Mouse (Mus musculus) embryonic facial prominence, embryonic 11.5 days (tissue): ENCODE measurements around the gene Tcap. TPM values are rescaled to one million over a fixed set of nuclear protein-coding genes. Genes with fewer than 3 reads are reported as not detected.
A peak's percentile ranks its signal among the peaks of the same experiment; 100 is the strongest.
"Not testable (repeated sequence)": the region's sequence is repeated elsewhere in the genome, so short reads cannot be mapped to it uniquely, and the experiment has no call there.

Experiments
- ATAC-seq: fragments of 200-750 bp; cut with Nextera tagmentation; replicated peaks from 2 replicates; pipeline ENCODE4 v1.8.0; 2017; ENCODE audit warnings: low read depth; ENCODE audit not compliant: insufficient number of reproducible peaks, low FRiP score, low TSS enrichment
- DNase-seq: peaks from one replicate; pipeline ENCODE4 v3.0.0-alpha.2; 2015; ENCODE audit warnings: low spot score
- H3K27ac ChIP-seq: fragments of 300-500 bp; sonication (generic); replicated peaks from 2 replicates; pipeline ENCODE4 v1.5.1; 2014; ENCODE audit warnings: mild to moderate bottlenecking, low read depth, low read length, control low read depth
- H3K27me3 ChIP-seq: fragments of 300-500 bp; sonication (generic); 2 replicates; pipeline ENCODE4 v1.6.1; 2014; ENCODE audit warnings: mild to moderate bottlenecking, low read length, moderate library complexity, mixed read lengths; ENCODE audit not compliant: control insufficient read depth, insufficient read depth
- H3K36me3 ChIP-seq: fragments of 300-500 bp; sonication (generic); replicated peaks from 2 replicates; pipeline ENCODE4 v1.6.1; 2014; ENCODE audit warnings: low read depth, mild to moderate bottlenecking, low read length, moderate library complexity, mixed read lengths; ENCODE audit not compliant: control insufficient read depth, insufficient read depth
- H3K4me1 ChIP-seq: fragments of 300-500 bp; sonication (generic); 2 replicates; pipeline ENCODE4 v1.6.1; 2014; ENCODE audit warnings: low read length, mixed read lengths; ENCODE audit not compliant: control insufficient read depth, insufficient read depth
- H3K4me2 ChIP-seq: fragments of 300-500 bp; sonication (generic); 2 replicates; pipeline ENCODE4 v1.6.1; 2014; ENCODE audit warnings: low read depth, mild to moderate bottlenecking, control low read depth, low read length, moderate library complexity
- H3K4me3 ChIP-seq: fragments of 300-500 bp; sonication (generic); 2 replicates; pipeline ENCODE4 v1.5.1; 2014; ENCODE audit warnings: low read depth, low read length, control low read depth
- H3K9ac ChIP-seq: fragments of 300-500 bp; sonication (generic); replicated peaks from 2 replicates; pipeline ENCODE4 v1.6.1; 2014; ENCODE audit warnings: mild to moderate bottlenecking, control low read depth, low read length
- H3K9me3 ChIP-seq: fragments of 300-500 bp; sonication (generic); replicated peaks from 2 replicates; pipeline ENCODE4 v1.6.1; 2016; ENCODE audit warnings: mild to moderate bottlenecking, low read length, inconsistent platforms, mixed read lengths; ENCODE audit not compliant: control insufficient read depth
- WGBS: fragments of 180-500 bp; shearing (Covaris S2); extraction: QIAGEN DNeasy Blood & Tissue Kit; methylation state at CpG from one replicate; pipeline ENCODE4 v1.1.7; 2014; 5-methylcytosine and 5-hydroxymethylcytosine counted together
- polyA plus RNA-seq: library from polyadenylated mRNA; unstranded; fragments of >200 nt; fragmentation: Nextera tagmentation; extraction: Ambion mirVana; gene quantifications from 2 replicates; pipeline ENCODE4 v1.2.1, GENCODE M21; 2014

Tcap gene
- polyA plus RNA-seq, 1 experiment from 2014 or later = 0.29 TPM

DNA sequence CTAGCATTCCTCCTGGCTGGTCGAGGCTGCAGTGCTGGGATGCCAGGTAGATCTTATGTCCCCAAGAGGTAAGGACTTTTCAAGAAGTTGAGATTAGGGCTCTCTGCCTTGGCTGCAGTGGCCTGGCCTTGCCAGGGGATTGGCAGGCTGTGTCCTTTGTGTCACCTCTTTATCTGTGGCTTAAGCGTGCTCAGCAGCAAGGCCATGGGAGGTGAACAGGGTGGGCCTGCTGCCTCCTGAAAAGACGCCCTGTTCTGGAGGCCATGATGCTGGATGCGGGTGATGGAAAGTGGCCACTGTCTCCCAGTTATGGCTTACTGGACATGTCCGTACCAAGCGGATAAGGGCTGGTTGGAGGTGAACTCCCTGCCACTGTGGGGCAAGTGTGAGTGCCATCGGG lies 4.2 kb upstream of the Tcap start:
- H3K9ac ChIP-seq = no peak overlapping the region
- no peaks in the 10 kb centered on the region for H3K9me3 ChIP-seq
- no peak for ATAC-seq
- DNase-seq = no peak
- H3K4me2 ChIP-seq = no peak overlapping the region
- H3K4me3 ChIP-seq = no peak overlapping the region
- H3K36me3 ChIP-seq = no peaks in the 10 kb centered on the region; the same call in 1 of the 2 replicates
- no peak overlapping the region for H3K27ac ChIP-seq
- no peaks in the 10 kb centered on the region for H3K4me1 ChIP-seq
- H3K27me3 ChIP-seq = peaks cover 2% of the 10 kb centered on the region; the same call in 1 of the 2 replicates
- 92% methylated on average over 7 of the region's 7 CpGs for WGBS

DNA sequence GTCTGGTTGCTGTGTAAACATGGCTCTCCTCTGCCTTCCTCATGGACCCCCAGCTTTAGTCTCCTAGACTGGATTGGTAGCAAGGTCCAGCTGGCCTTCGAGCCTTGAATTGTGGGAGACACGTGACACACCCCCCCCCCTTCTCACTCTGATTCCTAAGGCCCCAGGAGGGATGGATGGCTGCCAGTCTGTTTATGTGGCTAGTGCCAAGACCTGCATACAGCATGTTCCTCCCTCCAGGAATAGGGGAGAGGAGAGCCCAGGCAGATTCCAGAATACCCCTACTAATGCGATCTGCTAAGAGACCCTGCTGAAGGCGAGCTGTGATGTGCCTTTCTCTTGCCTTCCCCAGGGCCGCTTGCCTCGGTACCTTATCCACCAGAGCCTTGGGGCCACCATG lies 3.5 kb upstream of the Tcap start:
- H3K4me3 ChIP-seq = no peak overlapping the region
- no peaks in the 10 kb centered on the region for H3K9me3 ChIP-seq
- H3K4me1 ChIP-seq = no peaks in the 10 kb centered on the region
- H3K4me2 ChIP-seq = no peak overlapping the region
- WGBS = 78% methylated on average over 6 of the region's 6 CpGs
- peaks cover 2% of the 10 kb centered on the region; the same call in 1 of the 2 replicates for H3K27me3 ChIP-seq
- DNase-seq (no peak), ATAC-seq (no peak)
- no peak overlapping the region for H3K9ac ChIP-seq
- H3K27ac ChIP-seq = no peak overlapping the region
- H3K36me3 ChIP-seq = no peaks in the 10 kb centered on the region; the same call in 1 of the 2 replicates

GRCm38 (mm10) chr11:98381651-98382050 lies 2.0 kb upstream of the Tcap start:
- Histone ChIP-seq H3K36me3 (no peaks in the 10 kb centered on the region; the same call in 1 of the 2 replicates), H3K27ac (no peak overlapping the region), H3K9ac (no peak overlapping the region), H3K4me1 (no peaks in the 10 kb centered on the region; the same call in 1 of the 2 replicates), H3K4me3 (no peak overlapping the region), H3K4me2 (no peak overlapping the region), H3K27me3 (peaks cover 12% of the 10 kb centered on the region), H3K9me3 (no peaks in the 10 kb centered on the region)
- WGBS = 100% methylated on average over 2 of the region's 2 CpGs
- ATAC-seq = no peak
- DNase-seq = no peak

DNA sequence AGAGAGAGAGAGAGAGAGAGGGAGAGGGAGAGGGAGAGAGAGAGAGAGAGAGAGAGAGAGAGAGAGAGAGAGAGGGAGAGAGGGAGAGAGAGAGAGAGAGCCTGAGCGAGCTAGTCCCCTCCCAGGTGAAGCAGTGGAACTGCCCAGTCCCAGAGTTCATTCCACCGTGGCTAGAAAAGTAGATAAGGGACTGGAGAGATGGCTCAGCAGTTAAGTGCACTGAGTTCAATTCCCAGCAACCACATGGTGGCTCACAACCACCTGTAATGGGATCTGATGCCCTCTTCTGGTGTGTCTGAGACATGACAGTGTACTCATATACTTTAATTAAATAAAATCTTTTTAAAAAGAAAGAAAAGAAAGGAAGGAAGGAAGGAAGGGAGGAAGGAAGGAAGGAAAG lies 1.2 kb upstream of the Tcap start:
- not testable (repeated sequence) for H3K4me3 ChIP-seq, H3K36me3 ChIP-seq, H3K27ac ChIP-seq, H3K9me3 ChIP-seq, H3K4me2 ChIP-seq, H3K9ac ChIP-seq, ATAC-seq, H3K4me1 ChIP-seq, DNase-seq
- H3K27me3 ChIP-seq = peaks cover 19% of the 10 kb centered on the region
- 64% methylated on average over 2 of the region's 2 CpGs for WGBS

DNA sequence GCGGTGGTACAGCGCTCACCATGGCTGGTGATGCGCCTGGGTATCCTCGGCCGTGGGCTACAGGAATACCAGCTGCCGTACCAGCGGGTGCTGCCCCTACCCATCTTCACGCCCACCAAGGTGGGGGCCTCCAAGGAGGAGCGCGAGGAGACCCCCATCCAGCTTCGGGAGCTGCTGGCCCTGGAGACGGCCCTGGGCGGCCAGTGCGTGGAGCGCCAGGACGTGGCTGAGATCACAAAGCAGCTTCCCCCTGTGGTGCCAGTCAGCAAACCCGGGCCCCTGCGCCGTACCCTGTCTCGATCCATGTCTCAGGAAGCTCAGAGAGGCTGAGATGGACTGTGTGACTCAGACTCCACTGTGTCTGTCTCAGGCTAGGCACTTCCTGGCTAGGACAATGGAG lies 605 bp downstream of the Tcap start:
- ATAC-seq = no peak
- no peak overlapping the region for H3K27ac ChIP-seq
- no peak overlapping the region for H3K9ac ChIP-seq
- no peak overlapping the region for H3K4me2 ChIP-seq
- H3K4me3 ChIP-seq = no peak overlapping the region
- H3K4me1 ChIP-seq = no peaks in the 10 kb centered on the region; the same call in 1 of the 2 replicates
- H3K9me3 ChIP-seq = no peaks in the 10 kb centered on the region
- 70% methylated on average over 20 of the region's 20 CpGs for WGBS
- DNase-seq = no peak
- peaks cover 30% of the 10 kb centered on the region for H3K27me3 ChIP-seq
- H3K36me3 ChIP-seq = no peaks in the 10 kb centered on the region

- Histone ChIP-seq H3K4me1 (no peaks in the 10 kb centered on the region; the same call in 1 of the 2 replicates), H3K27ac (no peak overlapping the region), H3K27me3 (peaks cover 30% of the 10 kb centered on the region), H3K4me3 (no peak overlapping the region), H3K36me3 (no peaks in the 10 kb centered on the region), H3K9me3 (no peaks in the 10 kb centered on the region), H3K4me2 (no peak overlapping the region), H3K9ac (no peak overlapping the region)
- no peak for DNase-seq
- no peak for ATAC-seq
- WGBS = 62% methylated on average over 8 of the region's 8 CpGs
These were observed 1.4 kb downstream of the Tcap start for GRCm38 (mm10) chr11:98384721-98385637.

DNA sequence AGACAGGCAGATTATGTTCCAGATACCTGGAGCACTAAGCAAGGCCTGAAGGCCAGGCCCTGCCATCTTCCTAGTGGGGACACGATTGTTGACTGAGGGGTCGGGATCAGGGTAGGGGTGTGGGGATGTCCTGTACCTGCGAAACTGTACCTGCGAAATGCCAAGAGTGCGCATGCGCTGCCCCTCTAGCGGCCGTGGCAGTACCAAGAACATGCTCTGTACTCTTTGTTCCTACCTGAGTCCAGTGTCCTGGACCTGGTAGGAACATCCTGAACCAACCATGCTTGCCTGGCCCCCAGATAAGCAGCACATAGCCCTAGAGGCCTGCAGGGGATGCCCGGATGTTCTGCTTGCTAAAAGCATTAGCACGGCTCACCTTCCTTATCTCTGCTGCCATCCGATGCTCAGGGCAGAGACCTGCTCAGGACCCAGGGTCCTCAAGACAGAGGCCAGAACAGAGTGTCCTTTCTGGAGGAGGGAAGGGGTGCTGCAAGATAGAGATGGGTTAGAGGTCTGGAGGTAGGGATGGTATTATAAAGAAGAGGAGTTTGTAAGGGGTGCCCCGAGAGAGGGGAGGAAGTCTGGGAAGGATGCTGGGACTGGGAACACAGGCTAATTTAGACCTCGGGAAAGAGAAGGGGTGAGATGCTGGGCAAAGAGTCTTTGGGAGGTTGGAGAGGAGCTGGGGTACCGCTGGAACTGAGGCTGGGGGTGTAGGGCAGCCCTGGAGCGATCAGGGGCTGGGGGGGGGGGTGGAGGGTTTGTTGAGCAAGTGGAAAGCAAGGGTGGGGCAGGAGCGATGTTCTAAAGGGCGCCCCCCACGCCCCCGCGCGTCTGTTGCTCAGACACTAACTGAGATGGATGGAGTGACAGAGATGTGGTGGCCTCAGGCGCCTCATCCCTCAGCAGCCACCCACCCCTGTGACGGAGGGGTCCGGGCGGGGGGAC lies 2.3 kb downstream of the Tcap start, which contains the start of gene Pnmt:
Pnmt (plus strand) TSS at position 813 of the 948 bp plus-strand sequence.
- no peak for ATAC-seq
- Histone ChIP-seq H3K9ac (no peak within 1 kb of the TSS; the same call in 1 of the 2 replicates), H3K4me1 (no peaks in the 10 kb centered on the region; the same call in 1 of the 2 replicates), H3K4me2 (0 out of 2 replicates have a peak within 1 kb of the TSS, but pooled peaks have one; percentile 16), H3K9me3 (no peaks in the 10 kb centered on the region), H3K27me3 (peaks cover 31% of the 10 kb centered on the region), H3K4me3 (no peak within 1 kb of the TSS), H3K36me3 (no peaks in the 10 kb centered on the region), H3K27ac (no peak within 1 kb of the TSS)
- DNase-seq = no peak
- WGBS = 55% methylated on average over 24 of the region's 25 CpGs
